ENCODE assay signal across 9 mouse cellular contexts in the genomic region with DNA sequence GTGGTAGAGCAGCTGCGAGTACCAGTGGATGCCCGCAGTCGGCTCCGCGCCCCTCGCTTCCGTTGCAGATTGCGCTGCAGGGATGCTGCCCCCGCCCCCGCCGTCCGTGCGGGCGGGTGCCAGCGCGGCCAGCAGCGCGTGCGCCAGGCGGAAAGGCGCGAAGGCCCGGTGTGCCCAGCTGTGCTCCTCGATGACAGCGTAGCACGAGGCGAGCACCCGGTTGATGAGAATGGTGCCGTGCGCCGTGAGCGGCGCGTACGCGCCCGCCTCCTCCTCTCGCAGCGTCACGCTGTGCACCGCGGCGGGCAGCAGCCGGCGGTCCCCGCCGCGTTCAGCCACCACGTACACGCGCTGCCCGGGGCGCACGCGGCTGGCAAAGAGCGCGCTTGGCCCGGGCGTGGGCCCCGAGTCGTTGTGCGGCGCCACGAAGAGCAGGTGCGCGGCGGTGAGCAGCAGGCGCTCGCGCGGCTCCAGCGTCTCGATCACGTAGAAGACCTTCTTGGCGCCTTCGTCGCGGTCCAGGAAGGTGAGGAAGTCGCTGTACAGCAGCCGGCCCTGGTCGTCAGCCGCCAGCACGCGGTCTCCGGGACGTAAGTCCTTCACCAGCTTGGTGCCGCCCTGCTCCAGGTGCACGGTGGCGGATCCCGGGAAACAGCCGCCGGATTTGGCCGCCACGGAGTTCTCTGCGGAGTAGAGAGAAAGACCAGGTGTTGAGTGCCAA. TPM values are rescaled to one million over a fixed set of nuclear protein-coding genes. Genes with fewer than 3 reads are reported as not detected.
DNase-seq lines count a peak whose midpoint lies in the region; ATAC-seq and TF ChIP-seq lines count a peak whose summit lies in the region.
"Had no signal": no experiment of that assay in that cellular context is flagged by ENCODE, and none has a peak within 500 bp of the region (broad histone marks: within the 10 kb centered on the region; RNA-seq: fewer than 3 reads in every experiment).

No protein-coding gene starts in this region.

- no peak overlapping the region for H3K9ac ChIP-seq in hindbrain, postnatal 0 days (replicated peaks; ENCODE audit: low read length)
- peak overlapping the region; percentile 41; the same call in 1 of the 2 replicates for H3K9ac ChIP-seq in midbrain, embryonic 13.5 days (replicated peaks)

- intact Hi-C loops in gastrocnemius, adult 2 months (cut with DNase I), result loop anchor here (10.0 kb wide), 1 partner anchor 877 kb away; no protein-coding TSS in a partner anchor

- peak; percentile 58 for ATAC-seq in hindbrain, postnatal 0 days
- peak; percentile 15 for ATAC-seq in midbrain, embryonic 13.5 days
- no peak for ATAC-seq in activated CD4-positive, CD25-positive, alpha-beta regulatory T cell, adult 4 months

- peaks cover 7% of the 10 kb centered on the region; the same call in 1 of the 2 replicates for H3K4me1 ChIP-seq in hindbrain, postnatal 0 days (ENCODE audit: insufficient read depth, low read length)
- H3K4me1 ChIP-seq in midbrain, embryonic 13.5 days (replicated peaks), result peaks cover 45% of the 10 kb centered on the region

- H3K27ac ChIP-seq in gastrocnemius, adult 2 months, result no peak overlapping the region
- H3K27ac ChIP-seq in hindbrain, postnatal 0 days, result no peak overlapping the region
- no peak overlapping the region for H3K27ac ChIP-seq in midbrain, embryonic 13.5 days

- peak overlapping the region; percentile 17; the same call in 1 of the 2 replicates for H3K4me3 ChIP-seq in gastrocnemius, adult 2 months
- peak overlapping the region; percentile 34 for H3K4me3 ChIP-seq in hindbrain, postnatal 0 days (ENCODE audit: low read length)
- peak overlapping the region; percentile 44 for H3K4me3 ChIP-seq in midbrain, embryonic 13.5 days (replicated peaks)
- H3K4me3 ChIP-seq: myocyte had no signal

- WGBS in hindbrain, postnatal 0 days, result 1% methylated on average over 87 of the region's 95 CpGs
- under 1% methylated on average over 95 of the region's 95 CpGs for WGBS in midbrain, embryonic 13.5 days

- H3K36me3 ChIP-seq in hindbrain, postnatal 0 days (ENCODE audit: insufficient read depth, low read length), result no peaks in the 10 kb centered on the region
- H3K36me3 ChIP-seq in midbrain, embryonic 13.5 days, result no peaks in the 10 kb centered on the region

- no peak for TF ChIP-seq CTCF in gastrocnemius, adult 2 months (IDR thresholded peaks at IDR 0.05)
- TF ChIP-seq CTCF in hindbrain, postnatal 0 days (IDR thresholded peaks at IDR 0.05; ENCODE audit: low read depth), result no peak

- peak overlapping the region; percentile 56 for H3K4me2 ChIP-seq in hindbrain, postnatal 0 days (ENCODE audit: low read depth, low read length)
- peak overlapping the region; percentile 73 for H3K4me2 ChIP-seq in midbrain, embryonic 13.5 days (replicated peaks)

- no peak for DNase-seq in gastrocnemius, adult 2 months
- DNase-seq in gastrocnemius, postnatal 10 days, result no peak
- DNase-seq in right cerebral cortex, adult 2 months (ENCODE audit: low spot score in 2 of 2), result peak; percentile 18 to 26
- no peak for DNase-seq in right cerebral cortex, postnatal 36 days (ENCODE audit: low spot score in 2 of 2)
- DNase-seq in hindbrain, postnatal 0 days (ENCODE audit: low spot score), result peak; percentile 31
- DNase-seq in adrenal gland, adult 2 months, result no peak

- peaks cover 73% of the 10 kb centered on the region for H3K27me3 ChIP-seq in hindbrain, postnatal 0 days (ENCODE audit: insufficient read depth, low read length)
- peaks cover 84% of the 10 kb centered on the region for H3K27me3 ChIP-seq in midbrain, embryonic 13.5 days

- no peaks in the 10 kb centered on the region for H3K9me3 ChIP-seq in hindbrain, postnatal 0 days (ENCODE audit: low read length)
- H3K9me3 ChIP-seq in midbrain, embryonic 13.5 days, result no peaks in the 10 kb centered on the region

RNA-seq across cellular contexts. Expression of gene Shh, which starts 9.0 kb away (rescaled TPM):
- not detected for total RNA-seq in gastrocnemius, adult 2 months (2021)
- total RNA-seq in gastrocnemius, postnatal 10 days (2021), result not detected
- total RNA-seq in hindbrain, postnatal 0 days (2014; rRNA removed), result 3.3 and 4.2 TPM in 2 replicates
- 0.84 TPM in 2 replicates for polyA plus RNA-seq in hindbrain, postnatal 0 days (2015; fragmentation: Nextera tagmentation; extraction: Ambion mirVana)
- polyA plus RNA-seq in midbrain, embryonic 13.5 days (2015; fragmentation: Nextera tagmentation; extraction: Ambion mirVana), result 1.3 and 3.4 TPM in 2 replicates
- polyA plus RNA-seq in activated CD4-positive, CD25-positive, alpha-beta regulatory T cell, adult 4 months (2017; shearing (Covaris generic)), result not detected
- 10 to 100 TPM; 10.4 to 19.4 TPM for total RNA-seq in adrenal gland, adult 2 months (2021)
- polyA plus RNA-seq in adrenal gland, adult 2 months (2012; rRNA removed), result 33.1 and 55.6 TPM in 2 replicates
- polyA plus RNA-seq: myocyte had no signal

Comparison
In these comparisons a context has a peak if more than half of its experiments do, and no peak if none do; other contexts are left out.
1. DNase-seq: peak in right cerebral cortex, adult 2 months (2 of 2) and hindbrain, postnatal 0 days (single experiment); none in gastrocnemius, adult 2 months (single experiment), gastrocnemius, postnatal 10 days (single experiment), right cerebral cortex, postnatal 36 days (0 of 2) and adrenal gland, adult 2 months (single experiment).
2. Peak in every context shown above with its lines, with median percentiles within 50 percentile points of each other: H3K4me3 ChIP-seq.